Mouse (Mus musculus) ovary, postnatal 10 days (tissue): ENCODE results near the gene Chd3.
A peak's percentile ranks its signal among the peaks of the same experiment; 100 is the strongest.

Experiments
- DNase-seq: peaks from one replicate; pipeline ENCODE4 v3.0.0; 2022; ENCODE audit warnings: low spot score

Chd3 gene

GRCm38 (mm10) chr11:69365722-69366121 lies 3.5 kb downstream of the Chd3 start:
- DNase-seq = no peak

- DNase-seq = peak; percentile 96
Observed at GRCm38 (mm10) chr11:69364910-69365309, 4.3 kb downstream of the Chd3 start.

GRCm38 (mm10) chr11:69364376-69364775 lies 4.8 kb downstream of the Chd3 start:
- no peak for DNase-seq

GRCm38 (mm10) chr11:69362479-69362878 lies 6.7 kb downstream of the Chd3 start:
- no peak for DNase-seq

GRCm38 (mm10) chr11:69362021-69362420 lies 7.2 kb downstream of the Chd3 start:
- DNase-seq = no peak

- DNase-seq = no peak
Observed at GRCm38 (mm10) chr11:69357690-69358089, 11.5 kb downstream of the Chd3 start.

- DNase-seq = no peak
Observed at GRCm38 (mm10) chr11:69356544-69356943, 12.7 kb downstream of the Chd3 start.

- no peak for DNase-seq
Observed at GRCm38 (mm10) chr11:69346441-69346840, 22.8 kb downstream of the Chd3 start.

GRCm38 (mm10) chr11:69340161-69341131 lies 28.8 kb downstream of the Chd3 start, which contains the start of gene Rnf227:
Gene Rnf227, plus strand, starts transcription at chr11:69340461.
- peak; percentile 72 for DNase-seq

- DNase-seq = no peak
Observed at GRCm38 (mm10) chr11:69334796-69335195, 34.4 kb downstream of the Chd3 start.

- DNase-seq = no peak
Observed at GRCm38 (mm10) chr11:69333922-69334321, 35.3 kb downstream of the Chd3 start.

GRCm38 (mm10) chr11:69332713-69333253 lies 36.4 kb downstream of the Chd3 start:
- no peak for DNase-seq

GRCm38 (mm10) chr11:69331929-69332405 lies 37.2 kb downstream of the Chd3 start:
- DNase-seq = peak; percentile 64

- DNase-seq = no peak
Observed at GRCm38 (mm10) chr11:69331152-69331551, 38.1 kb downstream of the Chd3 start.

- DNase-seq = no peak
Observed at GRCm38 (mm10) chr11:69328517-69328916, 40.7 kb downstream of the Chd3 start.

- DNase-seq = no peak
Observed at GRCm38 (mm10) chr11:69327648-69328047, 41.6 kb downstream of the Chd3 start.

- no peak for DNase-seq
Observed at GRCm38 (mm10) chr11:69327157-69327442, 42.1 kb downstream of the Chd3 start.

GRCm38 (mm10) chr11:69326408-69327156 lies 42.6 kb downstream of the Chd3 start:
- no peak for DNase-seq

- peak; percentile 49 for DNase-seq
Observed at GRCm38 (mm10) chr11:69325628-69326407, 43.4 kb downstream of the Chd3 start, which contains the start of gene Kcnab3. Gene Kcnab3, plus strand, starts transcription at chr11:69326258.

GRCm38 (mm10) chr11:69324749-69325148 lies 44.5 kb downstream of the Chd3 start:
- no peak for DNase-seq

GRCm38 (mm10) chr11:69323667-69324111 lies 45.5 kb downstream of the Chd3 start, which contains the start of the genes Cntrob and Trappc1:
Gene Cntrob, minus strand, starts transcription at chr11:69323775.
Gene Trappc1, plus strand, starts transcription at chr11:69323980.
- DNase-seq = peak; percentile 93
